Mouse (Mus musculus): ENCODE results near the gene Mms19. TPM values are rescaled to one million over a fixed set of nuclear protein-coding genes. Genes with fewer than 3 reads are reported as not detected.

Mms19 gene
- total RNA-seq, 1 experiment from 2014 or later: 24.8 TPM

DNA sequence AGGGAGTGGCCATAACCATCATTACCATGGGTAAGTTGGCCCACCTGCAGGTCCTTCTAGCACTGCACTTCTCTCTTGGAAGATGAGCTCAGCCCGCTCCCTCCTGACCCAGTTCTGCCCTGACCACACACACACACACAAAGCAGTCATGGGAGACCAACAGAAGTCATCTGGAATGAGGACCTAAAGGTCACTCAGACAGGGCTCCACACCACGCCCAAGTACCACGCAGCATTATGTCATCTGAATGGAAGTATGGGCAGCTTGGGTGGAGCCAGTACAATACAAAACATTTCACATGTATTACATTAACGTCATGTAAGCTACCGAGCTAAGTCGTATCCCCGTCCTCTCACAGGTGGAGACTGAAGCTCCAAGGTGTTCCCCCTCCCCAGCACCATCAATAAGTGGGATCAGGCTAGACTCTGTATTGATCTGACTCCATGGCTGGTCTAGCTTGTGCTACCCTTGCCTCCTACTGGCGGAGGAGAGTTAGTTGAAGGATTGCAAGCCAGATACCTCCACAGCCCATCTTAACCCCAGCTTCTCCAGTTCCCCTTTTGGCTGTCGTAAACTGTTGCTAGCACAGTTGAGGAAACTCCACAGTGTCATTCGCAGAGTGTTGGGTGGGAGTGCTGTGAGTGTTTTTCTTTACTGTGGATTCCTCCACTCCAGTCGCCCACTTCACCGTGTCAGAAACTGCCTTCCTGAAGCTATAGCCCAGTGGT is 20.5 kb upstream of the Mms19 start:
- ATAC-seq (replicated peaks in 1 of 2; ENCODE audit: insufficient read depth in 1 of 2, low FRiP score in 2 of 2, low TSS enrichment in 1 of 2, low read depth in 1 of 2, poor library complexity in 2 of 2, severe bottlenecking in 2 of 2): peak; percentile 34 to 68; a peak in 2 of 4 replicates

DNA sequence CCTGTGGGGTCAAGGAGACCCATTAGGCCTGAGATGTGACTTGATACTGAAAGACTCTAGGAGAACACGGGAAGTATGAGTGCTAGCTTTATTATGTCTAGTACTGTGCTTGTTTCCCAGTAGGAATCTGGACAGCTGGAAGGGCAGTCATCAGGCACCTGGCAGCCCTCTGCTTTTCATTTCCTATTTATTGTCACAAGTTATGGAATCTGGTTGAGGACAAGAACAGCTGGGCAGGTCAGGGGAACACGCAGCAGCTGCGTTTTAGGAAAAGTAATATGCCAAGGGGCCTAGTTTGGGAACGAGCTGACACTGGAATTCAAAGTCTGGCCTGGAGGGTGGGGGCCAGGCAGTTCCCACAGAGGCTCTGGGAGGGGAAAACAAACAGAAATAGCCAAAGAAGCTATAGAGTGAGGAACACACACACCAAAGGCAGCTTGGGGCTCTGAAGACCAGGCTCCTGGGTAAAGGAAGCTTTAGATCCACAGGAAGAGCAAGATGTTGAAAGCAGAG is 19.5 kb upstream of the Mms19 start:
- ATAC-seq (replicated peaks in 1 of 2; ENCODE audit: insufficient read depth in 1 of 2, low FRiP score in 2 of 2, low TSS enrichment in 1 of 2, low read depth in 1 of 2, poor library complexity in 2 of 2, severe bottlenecking in 2 of 2): no peak

DNA sequence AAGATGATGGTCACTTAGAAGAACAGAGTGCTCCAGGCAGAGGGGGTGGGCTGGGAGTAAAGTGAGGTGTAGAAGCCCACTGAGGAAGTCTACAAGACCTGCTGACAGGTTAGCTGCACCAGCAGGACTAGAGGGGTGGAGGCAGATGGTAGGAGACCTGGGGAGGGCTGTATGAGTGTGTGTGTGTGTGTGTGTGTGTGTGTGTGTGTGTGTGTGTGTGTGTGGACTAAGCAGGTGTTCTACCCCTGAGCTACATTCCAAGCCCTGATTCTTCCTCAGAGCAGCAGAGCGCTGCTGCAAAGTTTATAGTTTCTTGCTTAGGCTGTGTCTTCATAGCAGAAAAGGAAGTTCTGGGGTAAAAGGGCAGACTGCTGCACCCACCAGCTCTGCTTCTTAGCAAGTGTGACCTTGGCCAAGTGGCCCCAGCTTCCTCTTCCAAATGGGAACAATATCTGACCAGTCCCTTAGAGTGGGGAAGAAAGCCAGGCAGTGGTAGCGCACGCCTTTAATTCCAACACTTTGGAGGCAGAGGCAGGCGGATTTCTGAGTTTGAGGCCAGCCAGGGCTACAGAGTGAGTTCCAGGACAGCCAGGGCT is 18.8 kb upstream of the Mms19 start:
- ATAC-seq (replicated peaks in 1 of 2; ENCODE audit: insufficient read depth in 1 of 2, low FRiP score in 2 of 2, low TSS enrichment in 1 of 2, low read depth in 1 of 2, poor library complexity in 2 of 2, severe bottlenecking in 2 of 2): peak in 1 of 2 experiments; percentile 40; a peak in 1 of 4 replicates

DNA sequence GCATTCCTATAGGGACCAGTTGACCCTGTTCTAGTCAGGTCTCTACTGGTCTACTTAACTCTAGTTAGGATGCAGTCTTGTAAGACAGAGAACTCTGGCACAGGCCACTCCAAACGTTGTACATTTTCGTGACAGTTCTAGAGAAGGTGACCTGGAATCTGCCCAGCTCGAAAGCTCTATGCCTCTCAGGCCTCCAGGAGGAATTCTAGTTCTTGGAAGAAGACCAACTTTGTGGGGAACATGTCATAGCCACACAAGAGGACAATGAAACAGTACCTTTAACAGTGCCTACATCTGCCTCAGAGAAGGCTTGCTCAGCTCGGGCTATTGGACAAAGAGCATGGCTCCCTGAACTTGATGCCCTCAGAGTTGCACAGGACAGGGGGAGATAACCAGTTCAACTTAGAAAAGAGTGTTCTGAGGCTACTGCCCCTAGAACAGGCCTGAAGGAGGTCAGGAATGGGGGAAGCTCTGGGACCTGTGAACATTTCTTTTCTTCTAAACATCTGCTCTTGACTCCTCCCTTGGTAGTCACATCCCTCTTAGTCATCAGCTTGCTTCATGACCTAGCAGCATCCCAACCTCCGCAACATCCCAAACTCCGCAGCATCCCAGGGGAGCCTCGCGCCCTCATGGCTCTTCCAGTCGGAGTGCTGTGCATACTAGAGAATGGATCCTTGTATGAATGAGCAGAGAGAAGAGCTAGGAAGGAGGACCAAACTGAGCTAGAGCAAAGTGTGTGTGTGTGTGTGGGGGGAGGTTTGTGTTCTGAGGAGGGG is 18.0 kb upstream of the Mms19 start:
- no peak for ATAC-seq (replicated peaks in 1 of 2; ENCODE audit: insufficient read depth in 1 of 2, low FRiP score in 2 of 2, low TSS enrichment in 1 of 2, low read depth in 1 of 2, poor library complexity in 2 of 2, severe bottlenecking in 2 of 2)

DNA sequence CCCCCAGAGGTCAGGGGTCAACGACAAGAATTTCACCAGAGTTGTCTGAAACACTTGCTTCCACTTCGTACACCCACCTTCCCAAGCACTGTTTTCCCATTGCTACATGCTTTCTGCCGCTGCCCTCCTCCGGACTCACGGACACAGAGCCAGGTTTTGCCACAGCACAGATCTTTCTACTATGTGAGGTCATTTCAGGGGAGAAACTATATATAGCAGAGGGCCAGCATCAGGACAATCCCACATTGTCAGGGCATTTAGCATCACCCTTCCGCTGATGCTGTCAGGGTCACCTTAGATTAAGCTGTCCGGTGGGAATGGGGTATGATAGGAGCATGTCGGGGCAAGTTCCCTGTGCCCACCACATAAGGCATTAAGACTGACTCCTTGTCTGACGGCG is 16.1 kb upstream of the Mms19 start:
- no peak for ATAC-seq (replicated peaks in 1 of 2; ENCODE audit: insufficient read depth in 1 of 2, low FRiP score in 2 of 2, low TSS enrichment in 1 of 2, low read depth in 1 of 2, poor library complexity in 2 of 2, severe bottlenecking in 2 of 2)

DNA sequence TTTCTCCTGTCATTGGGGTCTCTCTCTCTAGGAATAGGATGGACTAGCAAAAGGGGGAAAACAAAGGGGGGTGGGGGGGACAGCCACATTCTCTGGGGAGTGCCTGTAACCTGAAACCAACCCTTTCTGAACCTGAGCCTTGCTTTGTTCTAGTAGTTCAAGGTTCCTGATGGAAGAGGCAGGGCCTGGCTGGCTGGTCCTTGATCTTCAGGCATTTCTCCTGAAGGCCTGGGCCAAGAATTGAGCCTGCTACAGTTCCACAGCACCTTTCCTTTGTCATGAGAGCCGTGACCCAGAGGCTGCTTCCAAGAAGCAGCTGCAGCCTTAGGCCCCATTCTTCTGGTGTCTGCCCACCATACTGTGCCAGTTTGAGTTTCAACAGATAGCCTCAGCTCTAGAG is 14.5 kb upstream of the Mms19 start:
- no peak for ATAC-seq (replicated peaks in 1 of 2; ENCODE audit: insufficient read depth in 1 of 2, low FRiP score in 2 of 2, low TSS enrichment in 1 of 2, low read depth in 1 of 2, poor library complexity in 2 of 2, severe bottlenecking in 2 of 2)

DNA sequence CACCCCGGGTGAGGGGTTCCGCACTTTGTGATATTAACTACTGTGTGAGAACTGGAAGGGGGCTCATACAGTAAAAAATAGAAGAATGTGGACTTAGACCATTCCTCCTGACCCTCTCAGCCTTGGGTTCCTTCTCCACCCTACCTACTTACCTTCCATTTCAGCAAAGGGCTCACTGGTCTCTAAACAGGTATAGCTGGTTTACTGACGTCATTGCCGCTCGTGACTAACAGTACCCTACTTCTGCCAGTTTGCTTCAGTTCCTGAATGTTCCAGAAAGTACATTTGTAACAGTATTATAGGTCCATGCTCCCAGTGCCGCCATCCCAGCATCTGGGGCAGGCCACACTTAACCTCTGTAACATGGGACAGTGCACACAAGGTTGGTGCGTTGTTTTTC is 13.1 kb upstream of the Mms19 start:
- ATAC-seq (replicated peaks in 1 of 2; ENCODE audit: insufficient read depth in 1 of 2, low FRiP score in 2 of 2, low TSS enrichment in 1 of 2, low read depth in 1 of 2, poor library complexity in 2 of 2, severe bottlenecking in 2 of 2): no peak

DNA sequence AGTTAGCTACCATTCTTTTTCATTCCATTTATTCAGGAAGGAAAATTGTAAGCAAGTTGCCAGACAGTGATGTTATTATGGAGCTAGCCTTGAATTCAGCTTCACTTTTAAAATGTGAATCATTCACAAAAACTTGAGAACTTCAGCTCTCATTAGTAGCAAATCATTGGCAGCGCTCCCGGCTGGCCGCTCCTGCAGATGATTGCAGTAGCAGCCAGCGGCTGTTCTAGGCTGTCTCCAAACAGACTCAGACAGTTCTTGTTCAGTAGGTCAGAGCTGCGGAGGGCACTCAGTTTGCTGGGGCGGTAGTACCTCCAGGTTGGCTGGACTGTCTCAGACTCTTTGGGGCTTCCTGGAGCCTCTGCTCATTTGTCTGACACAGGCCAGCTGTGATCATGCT is 12.5 kb upstream of the Mms19 start:
- ATAC-seq (replicated peaks in 1 of 2; ENCODE audit: insufficient read depth in 1 of 2, low FRiP score in 2 of 2, low TSS enrichment in 1 of 2, low read depth in 1 of 2, poor library complexity in 2 of 2, severe bottlenecking in 2 of 2): no peak

DNA sequence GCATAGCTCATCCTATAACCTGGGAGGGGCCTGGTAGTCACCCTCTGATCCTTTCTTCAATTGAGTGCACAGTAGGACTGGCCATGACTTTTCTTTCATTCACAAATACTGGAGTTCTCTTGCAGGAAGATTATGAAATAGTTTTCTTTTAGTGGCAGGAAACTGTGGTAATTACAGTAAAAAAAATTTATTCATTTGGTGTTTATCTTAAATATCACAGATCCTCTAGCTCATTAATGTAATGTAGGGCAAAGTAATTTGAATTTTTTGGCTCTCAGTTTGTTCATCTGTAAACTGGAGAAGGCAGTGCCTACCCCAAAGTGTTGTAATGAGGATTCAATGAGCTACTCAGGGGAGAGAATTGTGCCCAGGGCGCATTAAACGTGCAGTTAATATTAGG is 12.0 kb upstream of the Mms19 start:
- ATAC-seq (replicated peaks in 1 of 2; ENCODE audit: insufficient read depth in 1 of 2, low FRiP score in 2 of 2, low TSS enrichment in 1 of 2, low read depth in 1 of 2, poor library complexity in 2 of 2, severe bottlenecking in 2 of 2): no peak

DNA sequence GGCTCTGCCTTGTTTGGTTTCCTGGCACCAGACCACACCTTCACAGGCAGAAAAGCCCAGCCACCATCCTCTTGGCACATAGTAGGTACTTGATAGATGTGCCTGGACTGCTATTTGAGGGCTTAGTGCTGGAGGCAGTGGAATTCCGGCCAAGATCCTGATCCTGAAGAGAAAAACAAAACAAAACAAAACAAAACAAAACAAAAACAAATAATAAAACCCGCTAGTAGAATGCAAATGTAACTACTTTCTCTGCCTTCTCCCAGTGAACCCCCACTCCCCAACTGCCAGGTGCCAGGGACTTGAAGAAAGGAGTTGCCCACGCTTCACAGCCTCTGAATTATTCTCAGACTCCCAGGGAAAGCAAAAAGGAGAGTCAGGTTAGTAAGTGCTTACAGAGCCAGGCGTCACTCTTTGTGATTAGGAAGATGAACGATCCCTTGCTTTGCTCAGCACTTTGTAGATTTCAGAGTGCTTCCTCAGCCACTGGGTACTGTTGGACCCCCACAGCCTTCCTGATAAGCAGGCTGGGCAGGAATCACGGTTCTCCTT is 11.0 kb upstream of the Mms19 start:
- peak in 1 of 2 experiments; percentile 4; a peak in 1 of 4 replicates for ATAC-seq (replicated peaks in 1 of 2; ENCODE audit: insufficient read depth in 1 of 2, low FRiP score in 2 of 2, low TSS enrichment in 1 of 2, low read depth in 1 of 2, poor library complexity in 2 of 2, severe bottlenecking in 2 of 2)

DNA sequence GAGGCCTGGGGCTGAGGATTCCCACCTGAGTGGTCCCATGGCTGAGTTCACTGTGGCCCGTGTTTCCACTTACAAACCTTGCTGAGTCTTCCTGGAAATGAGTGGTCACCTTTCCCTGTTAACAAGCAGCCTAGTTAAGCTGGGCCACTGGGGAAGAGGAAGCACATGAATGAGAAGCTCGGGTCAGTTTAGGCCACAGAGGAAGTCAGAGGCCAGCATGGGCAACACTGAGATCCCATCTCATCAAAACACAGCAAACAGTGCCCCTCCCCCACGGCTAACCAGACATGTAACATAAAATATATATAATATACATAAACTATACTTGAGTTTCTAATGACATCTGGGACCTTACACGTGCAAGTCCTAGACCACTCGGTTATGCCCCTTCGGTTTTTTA is 8.9 kb upstream of the Mms19 start:
- ATAC-seq (replicated peaks in 1 of 2; ENCODE audit: insufficient read depth in 1 of 2, low FRiP score in 2 of 2, low TSS enrichment in 1 of 2, low read depth in 1 of 2, poor library complexity in 2 of 2, severe bottlenecking in 2 of 2): peak in 1 of 2 experiments; percentile 27; a peak in 1 of 4 replicates

DNA sequence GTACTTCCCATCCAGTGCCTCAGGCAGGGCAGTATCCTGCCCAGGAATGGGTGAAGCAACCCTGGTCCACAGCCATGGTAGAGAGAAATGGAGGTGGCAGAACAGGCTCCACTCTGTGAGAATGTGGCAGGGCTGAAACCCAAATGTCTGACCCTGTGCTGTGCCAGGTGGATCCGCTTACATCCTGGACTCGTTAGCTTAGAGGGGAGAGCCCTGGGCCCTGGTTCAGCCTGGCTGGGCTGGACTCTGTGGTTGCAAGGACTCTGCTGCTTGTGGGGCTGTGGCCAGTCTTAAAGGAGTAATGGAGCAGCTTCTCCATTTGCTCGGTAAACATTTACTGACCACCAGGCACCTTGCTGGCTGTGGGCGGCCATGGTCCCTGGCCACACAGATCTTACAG is 6.2 kb upstream of the Mms19 start:
- no peak for ATAC-seq (replicated peaks in 1 of 2; ENCODE audit: insufficient read depth in 1 of 2, low FRiP score in 2 of 2, low TSS enrichment in 1 of 2, low read depth in 1 of 2, poor library complexity in 2 of 2, severe bottlenecking in 2 of 2)

DNA sequence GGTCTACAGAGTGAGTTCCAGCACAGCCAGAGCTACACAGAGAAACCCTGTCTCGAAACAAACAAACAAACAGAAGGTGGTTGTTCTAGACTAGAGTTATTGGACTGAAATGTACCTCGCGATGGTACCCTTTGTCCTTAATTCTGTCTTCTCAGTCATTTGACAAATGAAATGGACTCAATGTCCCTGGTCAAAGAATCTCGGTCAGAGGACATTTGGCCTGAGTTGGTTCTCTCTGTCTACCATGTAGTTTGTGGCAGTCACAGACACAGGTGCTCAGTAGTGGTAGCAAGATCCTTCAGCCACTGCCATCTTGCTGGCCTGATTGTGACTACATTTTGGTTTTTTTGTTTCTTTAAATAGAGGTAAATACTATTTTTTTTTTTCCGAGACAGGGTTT is 5.0 kb upstream of the Mms19 start:
- no peak for ATAC-seq (replicated peaks in 1 of 2; ENCODE audit: insufficient read depth in 1 of 2, low FRiP score in 2 of 2, low TSS enrichment in 1 of 2, low read depth in 1 of 2, poor library complexity in 2 of 2, severe bottlenecking in 2 of 2)

DNA sequence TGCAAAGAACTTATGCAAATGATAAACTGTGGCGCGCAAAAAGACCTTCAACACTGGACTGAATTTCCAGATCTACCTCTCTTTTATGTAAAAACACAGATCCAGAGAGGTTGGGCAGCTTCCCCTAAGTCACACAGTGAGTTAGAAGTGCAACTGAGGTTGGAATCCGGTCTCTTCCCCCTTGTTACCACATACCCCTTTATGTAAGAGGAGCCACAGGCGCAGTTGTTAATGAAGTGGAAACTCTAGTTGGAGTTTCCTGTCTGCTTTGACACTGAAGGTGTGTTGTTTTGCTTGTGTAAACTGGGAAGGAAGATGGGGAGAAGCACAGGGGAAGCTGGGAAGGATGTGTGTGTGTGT is 1.8 kb upstream of the Mms19 start:
- 0 out of 4 replicates have a peak, but pooled peaks of 1 of the 2 experiments have one; percentile 18 for ATAC-seq (replicated peaks in 1 of 2; ENCODE audit: insufficient read depth in 1 of 2, low FRiP score in 2 of 2, low TSS enrichment in 1 of 2, low read depth in 1 of 2, poor library complexity in 2 of 2, severe bottlenecking in 2 of 2)

DNA sequence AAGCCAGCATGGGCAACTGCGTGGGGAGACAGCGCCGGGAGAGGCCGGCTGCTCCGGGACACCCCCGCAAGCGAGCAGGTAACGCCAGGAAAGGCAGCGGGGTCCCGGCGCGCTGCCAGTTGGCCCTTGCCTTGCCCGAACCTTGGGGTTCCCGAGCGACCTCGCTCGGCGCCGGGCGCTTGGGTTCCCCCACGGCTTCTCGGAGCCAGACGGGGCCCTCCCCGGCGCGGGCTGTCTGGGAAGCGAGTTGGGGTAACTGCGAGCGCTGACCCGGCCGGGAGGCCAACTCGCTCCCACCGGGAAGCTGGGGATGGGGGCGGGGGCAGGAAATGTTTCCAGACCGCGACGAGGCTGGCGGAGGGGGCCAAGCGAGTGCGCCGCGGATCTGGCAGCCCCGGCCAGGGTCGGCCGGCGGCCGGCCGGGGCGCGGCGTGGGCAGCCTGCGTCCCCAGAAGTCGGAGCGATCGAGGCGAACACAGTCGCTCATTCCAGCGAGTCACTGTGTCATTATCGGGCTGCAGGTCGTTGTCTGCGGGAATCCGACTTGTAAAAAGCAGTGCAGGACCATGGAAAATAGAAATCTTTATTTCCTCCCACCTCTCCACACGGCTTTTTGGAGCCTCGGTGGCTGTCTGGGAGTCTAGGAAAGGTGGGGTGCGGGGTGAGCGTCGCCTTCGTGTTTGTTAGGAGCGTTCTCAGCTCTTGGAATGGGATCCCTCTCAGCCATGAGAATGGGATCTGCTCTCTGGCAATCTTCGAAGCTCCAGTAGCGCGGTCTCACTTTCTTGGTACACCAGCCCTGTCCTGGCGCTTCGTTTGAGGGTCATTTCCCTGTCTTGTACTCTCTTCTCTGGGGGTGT is 1.2 kb upstream of the Mms19 start:
- no peak for ATAC-seq (replicated peaks in 1 of 2; ENCODE audit: insufficient read depth in 1 of 2, low FRiP score in 2 of 2, low TSS enrichment in 1 of 2, low read depth in 1 of 2, poor library complexity in 2 of 2, severe bottlenecking in 2 of 2)

DNA sequence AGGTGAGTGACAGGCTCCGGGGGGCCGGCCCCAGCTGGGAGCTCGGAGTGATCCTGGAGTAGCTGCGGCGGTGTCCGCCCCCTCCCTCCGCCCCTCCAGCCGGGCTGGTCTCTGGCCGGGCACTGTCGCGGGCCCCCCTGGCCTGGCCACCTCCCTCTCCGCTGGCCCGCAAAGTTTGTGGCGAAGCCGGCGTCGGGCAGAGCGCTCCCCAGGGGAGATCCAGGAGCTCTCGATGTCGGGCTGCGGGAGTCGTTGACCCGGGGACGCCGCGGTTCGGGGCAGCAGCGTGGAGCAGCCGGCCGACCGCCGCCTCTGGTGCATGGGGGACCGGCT is 604 bp upstream of the Mms19 start, which contains the start of gene Ubtd1:
TSS of gene Ubtd1 (plus strand) at position 169 of the 333 bp plus-strand sequence.
- no peak; a peak in 1 of 4 replicates for ATAC-seq (replicated peaks in 1 of 2; ENCODE audit: insufficient read depth in 1 of 2, low FRiP score in 2 of 2, low TSS enrichment in 1 of 2, low read depth in 1 of 2, poor library complexity in 2 of 2, severe bottlenecking in 2 of 2)

DNA sequence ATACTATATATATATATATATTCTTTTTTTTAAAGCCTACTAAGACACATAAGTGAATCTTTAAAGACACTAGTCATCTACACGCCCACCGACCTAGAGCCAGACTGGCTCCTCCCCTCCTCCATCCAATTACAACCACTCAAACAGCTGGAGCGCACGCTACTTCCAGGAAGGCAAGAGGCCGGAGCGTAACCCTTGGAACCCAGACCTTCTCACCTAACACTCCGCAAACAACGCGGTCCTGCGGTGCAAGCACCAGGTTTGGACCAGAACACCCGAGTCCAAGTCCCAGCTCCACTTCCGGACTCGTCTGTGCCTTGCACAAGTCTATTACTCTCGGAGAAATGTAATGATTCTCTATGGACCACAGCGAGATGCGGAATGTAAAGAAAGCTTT is 537 bp downstream of the Mms19 start:
- peak; percentile 14 to 18; a peak in 3 of 4 replicates for ATAC-seq (replicated peaks in 1 of 2; ENCODE audit: insufficient read depth in 1 of 2, low FRiP score in 2 of 2, low TSS enrichment in 1 of 2, low read depth in 1 of 2, poor library complexity in 2 of 2, severe bottlenecking in 2 of 2)

Measured in hematopoietic stem cell, adult 5-6 weeks (primary cell).